Mouse (Mus musculus) kidney, adult 9 months (tissue): ENCODE measurements around the gene Mrtfb.
A peak's percentile ranks its signal among the peaks of the same experiment; 100 is the strongest.
"Not testable (repeated sequence)": the region's sequence is repeated elsewhere in the genome, so short reads cannot be mapped to it uniquely, and the experiment has no call there.

Experiments used
- DNase-seq: peaks from one replicate; pipeline ENCODE4 v3.0.0; 2022

The Mrtfb gene

GRCm38 (mm10) chr16:13276709-13277399 is 20.6 kb downstream of the Mrtfb start:
- no peak for DNase-seq

GRCm38 (mm10) chr16:13286425-13286824 is 30.1 kb downstream of the Mrtfb start:
- not testable (repeated sequence) for DNase-seq

- no peak for DNase-seq
Observed at GRCm38 (mm10) chr16:13297860-13298259, 41.6 kb downstream of the Mrtfb start.

- no peak for DNase-seq
Observed at GRCm38 (mm10) chr16:13298991-13299390, 42.7 kb downstream of the Mrtfb start.

- no peak for DNase-seq
Observed at GRCm38 (mm10) chr16:13306065-13306695, 49.9 kb downstream of the Mrtfb start.

GRCm38 (mm10) chr16:13310096-13310683 is 53.9 kb downstream of the Mrtfb start:
- DNase-seq = no peak

- no peak for DNase-seq
Observed at GRCm38 (mm10) chr16:13311374-13311773, 55.1 kb downstream of the Mrtfb start.

- peak; percentile 25 for DNase-seq
Observed at GRCm38 (mm10) chr16:13313096-13313719, 56.9 kb downstream of the Mrtfb start.

- DNase-seq = peak; percentile 26
Observed at GRCm38 (mm10) chr16:13323751-13324150, 67.5 kb downstream of the Mrtfb start.

GRCm38 (mm10) chr16:13326622-13327021 is 70.3 kb downstream of the Mrtfb start:
- DNase-seq = no peak

- no peak for DNase-seq
Observed at GRCm38 (mm10) chr16:13328646-13329045, 72.4 kb downstream of the Mrtfb start.

- DNase-seq = no peak
Observed at GRCm38 (mm10) chr16:13329640-13330039, 73.4 kb downstream of the Mrtfb start.

GRCm38 (mm10) chr16:13330221-13330659 is 74.0 kb downstream of the Mrtfb start:
- DNase-seq = no peak

- DNase-seq = no peak
Observed at GRCm38 (mm10) chr16:13331898-13332297, 75.6 kb downstream of the Mrtfb start.

- no peak for DNase-seq
Observed at GRCm38 (mm10) chr16:13332536-13332935, 76.3 kb downstream of the Mrtfb start.

GRCm38 (mm10) chr16:13333781-13334341 is 77.6 kb downstream of the Mrtfb start:
- no peak for DNase-seq

GRCm38 (mm10) chr16:13336503-13337230 is 80.4 kb downstream of the Mrtfb start:
- DNase-seq = no peak

GRCm38 (mm10) chr16:13338094-13338493 is 81.8 kb downstream of the Mrtfb start:
- no peak for DNase-seq

GRCm38 (mm10) chr16:13339433-13339832 is 83.2 kb downstream of the Mrtfb start:
- no peak for DNase-seq

GRCm38 (mm10) chr16:13345822-13346221 is 89.5 kb downstream of the Mrtfb start:
- not testable (repeated sequence) for DNase-seq

- no peak for DNase-seq
Observed at GRCm38 (mm10) chr16:13350729-13351128, 94.4 kb downstream of the Mrtfb start.

- peak; percentile 47 for DNase-seq
Observed at GRCm38 (mm10) chr16:13351268-13351667, 95.0 kb downstream of the Mrtfb start.

GRCm38 (mm10) chr16:13353927-13354326 is 97.6 kb downstream of the Mrtfb start:
- no peak for DNase-seq
